Mouse (Mus musculus): Measurements from ENCODE around the gene Susd6. TPM values are rescaled to one million over a fixed set of nuclear protein-coding genes. Genes with fewer than 3 reads are reported as not detected.

Gene Susd6
- polyA plus RNA-seq, 1 experiment from 2014 or later: 22.4 TPM

- Histone ChIP-seq H3K4me1 (replicated peaks) (peaks cover 6% of the 10 kb centered on the region; the same call in 1 of the 2 replicates), H3K4me3 (no peak overlapping the region), H3K27ac (ENCODE audit: poor library complexity, severe bottlenecking) (no peak overlapping the region), H3K36me3 (no peaks in the 10 kb centered on the region), H3K9me3 (replicated peaks) (no peaks in the 10 kb centered on the region), H3K4me2 (no peak overlapping the region), H3K27me3 (replicated peaks) (no peaks in the 10 kb centered on the region), H3K9ac (no peak overlapping the region)
- ATAC-seq (ENCODE audit: insufficient number of reproducible peaks, low FRiP score): no peak
- 78% methylated on average over 7 of the region's 7 CpGs for WGBS
Measured at GRCm38 (mm10) chr12:80930141-80930540, 139.8 kb downstream of the Susd6 start.

Other genes with a start within 250 kb of the Susd6 start
- gene Slc39a9, start 146.6 kb upstream of the Susd6 start, polyA plus RNA-seq (2016; fragmentation: Nextera tagmentation; extraction: Ambion mirVana): 22.3 and 24.1 TPM in 2 replicates
- gene Erh, start 146.2 kb upstream of the Susd6 start, polyA plus RNA-seq (2016; fragmentation: Nextera tagmentation; extraction: Ambion mirVana): 155 and 173 TPM in 2 replicates
- gene Plekhd1, start 97.9 kb upstream of the Susd6 start, polyA plus RNA-seq (2016; fragmentation: Nextera tagmentation; extraction: Ambion mirVana): 0.50 and 0.70 TPM in 2 replicates
- 0.03 TPM in 1 of 2 replicates, not detected in the other for gene Ccdc177, start 29.8 kb upstream of the Susd6 start, polyA plus RNA-seq (2016; fragmentation: Nextera tagmentation; extraction: Ambion mirVana)
- 439 and 445 TPM in 2 replicates for gene Srsf5, start 155.0 kb downstream of the Susd6 start, polyA plus RNA-seq (2016; fragmentation: Nextera tagmentation; extraction: Ambion mirVana)
- 0.53 and 0.64 TPM in 2 replicates for gene Slc10a1, start 178.2 kb downstream of the Susd6 start, polyA plus RNA-seq (2016; fragmentation: Nextera tagmentation; extraction: Ambion mirVana)
- 5.8 and 6.9 TPM in 2 replicates for gene Smoc1, start 236.3 kb downstream of the Susd6 start, polyA plus RNA-seq (2016; fragmentation: Nextera tagmentation; extraction: Ambion mirVana)